Mouse (Mus musculus) E14TG2a.4 (cell line): ENCODE measurements at regions not wholly inside any gene's neighbourhood (a gene's known extent, or its start where the extent isn't known, plus 50 kb on each side); places are given as distances from the start of the nearest gene placed in this dataset.

Source experiments
- CTCF ChIP-seq: conservative IDR thresholded peaks from 2 replicates; pipeline ENCODE4 v1.5.1; 2014; ENCODE audit warnings: low read length
- NANOG ChIP-seq: IDR thresholded peaks from 2 replicates; pipeline ENCODE4 v1.6.1; 2014; ENCODE audit warnings: borderline replicate concordance, low read length, mixed read lengths

DNA sequence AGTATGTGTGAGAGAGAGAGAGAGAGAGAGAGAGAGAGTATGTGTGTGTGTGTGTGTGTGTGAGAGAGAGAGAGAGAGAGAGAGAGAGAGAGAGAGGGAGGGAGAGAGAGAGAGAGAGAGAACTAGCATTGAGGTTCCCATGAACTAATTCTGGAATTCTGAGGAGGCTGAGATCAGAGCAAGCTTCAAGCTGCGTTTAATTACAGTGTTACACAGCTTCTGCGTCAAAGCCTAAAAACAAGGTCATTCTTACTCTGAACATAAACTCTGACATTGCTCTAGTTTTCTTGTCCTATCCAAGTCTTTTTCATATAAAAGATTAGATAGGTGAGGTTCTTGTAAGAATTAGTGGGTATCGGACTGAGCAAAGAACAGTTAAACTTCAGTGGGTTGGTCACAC, 744.1 kb upstream of the Klhl29 start:
- TF ChIP-seq CTCF (no peak), NANOG (no peak)
